Mouse (Mus musculus): ENCODE data around the gene Nr1i3.

DNA sequence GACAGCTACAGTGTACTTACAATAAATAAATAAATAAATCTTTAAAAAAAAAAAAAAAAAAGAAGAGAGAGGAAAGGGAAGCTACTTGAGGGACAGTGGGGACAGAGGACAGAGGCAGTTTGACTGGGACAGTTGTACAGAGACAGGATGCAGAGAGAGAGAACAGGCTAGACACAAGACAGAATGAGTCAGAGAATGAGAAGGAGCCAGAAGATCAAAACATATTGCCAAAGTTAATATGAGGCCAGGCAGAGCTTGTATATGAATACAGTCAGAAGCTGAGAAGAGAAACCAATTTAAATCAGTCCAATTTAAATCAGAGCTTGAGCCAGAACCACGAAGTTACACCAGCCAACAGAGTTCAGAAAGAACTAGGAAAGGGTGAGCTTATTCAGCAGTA, 54.6 kb downstream of the Nr1i3 start:
- no peak for TF ChIP-seq CTCF (IDR thresholded peaks at IDR 0.05; ENCODE audit: low read depth)
- TF ChIP-seq EP300 (optimal IDR thresholded peaks at IDR 0.05), result no peak

Data from stomach, postnatal 0 days (tissue).